Mouse (Mus musculus) embryonic facial prominence, embryonic 12.5 days (tissue): ENCODE results near the gene Rims4. TPM values are rescaled to one million over a fixed set of nuclear protein-coding genes. Genes with fewer than 3 reads are reported as not detected.

ENCODE experiments used
- ATAC-seq: fragments of 200-750 bp; cut with Nextera tagmentation; 2 replicates; pipeline ENCODE4 v1.8.0; 2017; ENCODE audit not compliant: insufficient number of reproducible peaks, insufficient read depth, low FRiP score, low TSS enrichment
- H3K27ac ChIP-seq: fragments of 300-500 bp; sonication (generic); 2 replicates; pipeline ENCODE4 v1.5.1; 2016; ENCODE audit warnings: mild to moderate bottlenecking
- H3K27me3 ChIP-seq: fragments of 300-500 bp; sonication (generic); 2 replicates; pipeline ENCODE4 v1.6.1; 2016; ENCODE audit warnings: mild to moderate bottlenecking, moderate library complexity
- H3K36me3 ChIP-seq: fragments of 300-500 bp; sonication (generic); 2 replicates; pipeline ENCODE4 v1.6.1; 2016; ENCODE audit warnings: mild to moderate bottlenecking
- H3K4me1 ChIP-seq: fragments of 300-500 bp; sonication (generic); 2 replicates; pipeline ENCODE4 v1.6.1; 2016
- H3K4me2 ChIP-seq: fragments of 300-500 bp; sonication (generic); replicated peaks from 2 replicates; pipeline ENCODE4 v1.6.1; 2016; ENCODE audit warnings: mild to moderate bottlenecking, moderate library complexity
- H3K4me3 ChIP-seq: fragments of 300-500 bp; sonication (generic); 2 replicates; pipeline ENCODE4 v1.5.1; 2016; ENCODE audit warnings: mild to moderate bottlenecking
- H3K9ac ChIP-seq: fragments of 300-500 bp; sonication (generic); 2 replicates; pipeline ENCODE4 v1.6.1; 2016; ENCODE audit warnings: mild to moderate bottlenecking, moderate library complexity
- H3K9me3 ChIP-seq: fragments of 300-500 bp; sonication (generic); 2 replicates; pipeline ENCODE4 v1.6.1; 2016; ENCODE audit warnings: mild to moderate bottlenecking, moderate library complexity
- WGBS: fragments of 180-500 bp; shearing (Covaris S2); methylation state at CpG from one replicate; pipeline ENCODE4 v1.1.7; 2016; 5-methylcytosine and 5-hydroxymethylcytosine counted together
- polyA plus RNA-seq: library from polyadenylated mRNA; unstranded; fragments of >200 nt; fragmentation: Nextera tagmentation; extraction: Ambion mirVana; gene quantifications from 2 replicates; pipeline ENCODE4 v1.2.1, GENCODE M21; 2016

Rims4 gene
- polyA plus RNA-seq, 1 experiment from 2014 or later, result 0.73 TPM

DNA sequence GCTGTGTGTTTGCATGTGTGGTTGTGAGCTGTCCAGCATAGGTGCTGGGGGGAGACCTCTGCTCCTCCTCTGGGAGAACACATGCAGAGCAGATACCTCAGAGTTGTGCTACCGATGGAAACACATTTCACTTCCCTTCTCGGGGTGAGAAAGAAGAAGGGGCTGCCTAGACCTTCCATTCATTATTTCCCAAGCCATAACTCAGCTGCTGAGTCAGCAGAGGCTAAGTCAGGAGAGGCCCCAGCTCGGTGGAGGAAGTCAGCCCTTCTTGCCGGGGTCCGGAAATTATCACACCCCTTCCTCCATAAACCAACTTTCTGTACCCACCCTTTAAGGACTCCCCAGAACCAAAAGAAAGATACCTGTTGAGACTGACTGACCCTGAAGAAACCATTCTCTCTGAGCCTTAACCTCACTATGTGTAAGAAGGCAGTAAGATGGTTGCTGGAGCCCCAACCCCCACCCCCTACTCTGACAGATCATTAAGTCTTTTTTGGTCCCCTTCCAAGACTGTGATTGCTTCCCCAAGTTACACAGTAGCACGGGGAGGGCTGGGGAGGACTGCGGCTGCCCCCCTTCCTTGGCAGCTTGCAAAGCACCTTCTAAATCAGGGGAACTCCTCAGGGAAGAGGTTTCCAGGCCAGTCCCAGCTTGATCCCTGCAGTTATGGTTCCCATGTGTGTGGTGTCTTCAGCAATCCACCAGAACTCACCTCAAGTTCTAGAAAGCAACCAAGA is 10.1 kb upstream of the Rims4 start:
- Histone ChIP-seq H3K36me3 (no peaks in the 10 kb centered on the region), H3K27me3 (peaks cover 7% of the 10 kb centered on the region; the same call in 1 of the 2 replicates), H3K9ac (no peak overlapping the region), H3K4me3 (no peak overlapping the region), H3K27ac (no peak overlapping the region), H3K4me1 (0 out of 2 replicates have a peak, but pooled peaks cover 3% of the 10 kb centered on the region), H3K4me2 (no peak overlapping the region), H3K9me3 (no peaks in the 10 kb centered on the region)
- 64% methylated on average over 7 of the region's 7 CpGs for WGBS
- ATAC-seq, result no peak

DNA sequence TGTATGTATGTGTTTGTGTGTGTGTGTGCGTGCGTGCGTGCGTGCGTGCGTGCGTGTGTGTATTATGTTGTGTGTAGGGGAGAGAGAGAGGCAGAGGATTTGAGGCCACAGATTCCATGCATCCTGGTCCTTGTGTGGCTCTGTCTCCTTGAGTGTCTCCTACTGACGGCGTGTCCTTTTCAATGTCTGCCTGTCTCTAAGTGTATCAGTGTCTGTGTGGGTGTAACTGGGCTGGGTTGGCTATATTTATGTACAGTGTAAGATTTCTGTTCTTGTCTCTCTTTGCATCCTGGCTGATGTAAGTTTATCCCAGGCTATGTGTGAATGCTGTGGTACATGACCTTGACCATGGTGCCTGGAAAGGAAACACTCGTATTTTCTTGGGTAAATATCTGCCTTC is 6.6 kb upstream of the Rims4 start:
- no peak overlapping the region for H3K27ac ChIP-seq
- peaks cover 28% of the 10 kb centered on the region for H3K27me3 ChIP-seq
- no peaks in the 10 kb centered on the region for H3K36me3 ChIP-seq
- H3K4me2 ChIP-seq, result no peak overlapping the region
- H3K4me1 ChIP-seq, result 0 out of 2 replicates have a peak, but pooled peaks cover 3% of the 10 kb centered on the region
- H3K4me3 ChIP-seq, result no peak overlapping the region
- H3K9ac ChIP-seq, result no peak overlapping the region
- no peaks in the 10 kb centered on the region; the same call in 1 of the 2 replicates for H3K9me3 ChIP-seq
- no peak for ATAC-seq
- 90% methylated on average over 10 of the region's 10 CpGs for WGBS

DNA sequence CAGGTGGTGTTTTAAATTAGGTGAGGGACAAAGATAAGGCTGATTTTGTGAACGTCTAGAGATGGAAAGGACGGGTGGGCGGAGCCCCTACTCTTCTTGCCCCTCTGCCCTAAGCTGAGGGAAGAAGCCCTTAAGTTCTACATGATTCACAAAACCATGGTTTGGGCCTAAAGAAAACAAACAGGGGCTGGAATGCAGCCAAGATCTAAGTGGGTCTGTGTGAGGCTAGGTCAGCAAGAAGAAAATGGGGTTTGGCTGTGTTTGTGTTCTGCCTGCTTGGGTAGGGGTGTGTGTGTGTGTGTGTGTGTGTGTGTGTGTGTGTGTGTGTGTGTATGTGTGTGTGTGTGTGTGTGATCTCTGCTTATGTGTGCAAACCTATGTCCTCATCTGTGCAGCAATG is 6.0 kb upstream of the Rims4 start:
- H3K9ac ChIP-seq, result no peak overlapping the region
- no peaks in the 10 kb centered on the region for H3K36me3 ChIP-seq
- H3K27me3 ChIP-seq, result peaks cover 33% of the 10 kb centered on the region
- no peak overlapping the region for H3K27ac ChIP-seq
- H3K9me3 ChIP-seq, result no peaks in the 10 kb centered on the region; the same call in 1 of the 2 replicates
- H3K4me2 ChIP-seq, result no peak overlapping the region
- no peak for ATAC-seq
- 0 out of 2 replicates have a peak, but pooled peaks cover 3% of the 10 kb centered on the region for H3K4me1 ChIP-seq
- no peak overlapping the region for H3K4me3 ChIP-seq
- 61% methylated on average over 3 of the region's 3 CpGs for WGBS

- ATAC-seq, result no peak
- Histone ChIP-seq H3K27me3 (peaks cover 47% of the 10 kb centered on the region), H3K4me2 (no peak overlapping the region), H3K4me3 (no peak overlapping the region), H3K4me1 (0 out of 2 replicates have a peak, but pooled peaks cover 6% of the 10 kb centered on the region), H3K9ac (no peak overlapping the region), H3K36me3 (no peaks in the 10 kb centered on the region), H3K27ac (no peak overlapping the region), H3K9me3 (no peaks in the 10 kb centered on the region; the same call in 1 of the 2 replicates)
- 52% methylated on average over 9 of the region's 9 CpGs for WGBS
Measured at GRCm38 (mm10) chr2:163923113-163923512, 4.6 kb upstream of the Rims4 start.

GRCm38 (mm10) chr2:163919581-163919980 is 1.1 kb upstream of the Rims4 start:
- ATAC-seq, result no peak
- Histone ChIP-seq H3K27ac (no peak overlapping the region), H3K36me3 (no peaks in the 10 kb centered on the region), H3K9ac (no peak overlapping the region), H3K4me2 (no peak overlapping the region), H3K27me3 (peaks cover 75% of the 10 kb centered on the region), H3K4me3 (no peak overlapping the region), H3K4me1 (0 out of 2 replicates have a peak, but pooled peaks cover 4% of the 10 kb centered on the region), H3K9me3 (no peaks in the 10 kb centered on the region; the same call in 1 of the 2 replicates)
- WGBS, result 75% methylated on average over 3 of the region's 3 CpGs

GRCm38 (mm10) chr2:163916703-163917102 is 1.8 kb downstream of the Rims4 start:
- Histone ChIP-seq H3K27ac (no peak overlapping the region), H3K36me3 (no peaks in the 10 kb centered on the region), H3K9ac (no peak overlapping the region), H3K4me2 (no peak overlapping the region), H3K27me3 (peaks cover 72% of the 10 kb centered on the region), H3K4me3 (no peak overlapping the region), H3K4me1 (peaks cover 12% of the 10 kb centered on the region), H3K9me3 (no peaks in the 10 kb centered on the region; the same call in 1 of the 2 replicates)
- 79% methylated on average over 7 of the region's 7 CpGs for WGBS
- no peak for ATAC-seq

- Histone ChIP-seq H3K9me3 (no peaks in the 10 kb centered on the region), H3K27ac (no peak overlapping the region), H3K27me3 (peaks cover 58% of the 10 kb centered on the region), H3K9ac (no peak overlapping the region), H3K4me3 (no peak overlapping the region), H3K4me2 (no peak overlapping the region), H3K4me1 (peaks cover 12% of the 10 kb centered on the region), H3K36me3 (no peaks in the 10 kb centered on the region)
- ATAC-seq, result no peak
- WGBS, result 67% methylated on average over 9 of the region's 9 CpGs
Measured at GRCm38 (mm10) chr2:163915294-163915791, 3.1 kb downstream of the Rims4 start.

- no peak overlapping the region for H3K9ac ChIP-seq
- H3K4me2 ChIP-seq, result peak overlapping the region; percentile 9; the same call in 1 of the 2 replicates
- under 1% methylated on average over 10 of the region's 10 CpGs for WGBS
- peaks cover 12% of the 10 kb centered on the region for H3K4me1 ChIP-seq
- ATAC-seq, result peak; percentile 29; the same call in 1 of the 2 replicates
- H3K27ac ChIP-seq, result no peak overlapping the region
- no peaks in the 10 kb centered on the region for H3K9me3 ChIP-seq
- H3K4me3 ChIP-seq, result no peak overlapping the region
- no peaks in the 10 kb centered on the region for H3K36me3 ChIP-seq
- H3K27me3 ChIP-seq, result peaks cover 48% of the 10 kb centered on the region
Measured at GRCm38 (mm10) chr2:163914107-163914506, 4.4 kb downstream of the Rims4 start.

GRCm38 (mm10) chr2:163913704-163914103 is 4.8 kb downstream of the Rims4 start:
- 29% methylated on average over 7 of the region's 7 CpGs for WGBS

GRCm38 (mm10) chr2:163911826-163912444 is 6.5 kb downstream of the Rims4 start:
- H3K27me3 ChIP-seq, result peaks cover 28% of the 10 kb centered on the region
- 68% methylated on average over 14 of the region's 14 CpGs for WGBS
- no peak for ATAC-seq

More at GRCm38 (mm10) chr2:163913704-163914103, 4.8 kb downstream of the Rims4 start:
- Histone ChIP-seq H3K4me1 (peaks cover 12% of the 10 kb centered on the region), H3K36me3 (no peaks in the 10 kb centered on the region), H3K9me3 (no peaks in the 10 kb centered on the region), H3K9ac (no peak overlapping the region), H3K4me3 (no peak overlapping the region), H3K4me2 (peak overlapping the region; percentile 9; the same call in 1 of the 2 replicates), H3K27me3 (peaks cover 46% of the 10 kb centered on the region), H3K27ac (no peak overlapping the region)
- no peak for ATAC-seq

DNA sequence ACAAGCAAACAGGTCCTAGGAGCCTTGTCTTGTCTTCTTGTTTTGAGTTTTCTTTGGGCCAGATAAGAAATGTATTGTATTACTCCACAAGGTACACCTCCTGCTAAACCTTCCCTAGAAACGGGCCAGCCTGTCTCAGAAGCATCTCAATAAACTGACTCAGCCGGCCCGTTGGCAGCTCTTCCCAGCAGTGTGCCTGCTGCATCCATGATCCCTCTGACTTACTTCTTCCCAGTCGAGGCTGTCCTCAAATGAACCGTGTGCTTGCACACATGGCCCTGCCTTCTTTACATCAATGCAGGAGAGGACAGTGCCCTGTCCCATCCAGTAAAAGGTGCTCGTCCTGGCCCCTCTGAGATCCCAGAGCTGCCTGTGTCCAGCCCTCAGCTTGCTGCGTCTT is 8.9 kb downstream of the Rims4 start:
- no peak overlapping the region for H3K9ac ChIP-seq
- H3K4me1 ChIP-seq, result peaks cover 9% of the 10 kb centered on the region
- no peak overlapping the region for H3K4me2 ChIP-seq
- no peak for ATAC-seq
- H3K27me3 ChIP-seq, result peaks cover 14% of the 10 kb centered on the region
- no peak overlapping the region for H3K27ac ChIP-seq
- H3K9me3 ChIP-seq, result no peaks in the 10 kb centered on the region
- no peak overlapping the region for H3K4me3 ChIP-seq
- H3K36me3 ChIP-seq, result no peaks in the 10 kb centered on the region
- 82% methylated on average over 7 of the region's 7 CpGs for WGBS

More at GRCm38 (mm10) chr2:163911826-163912444, 6.5 kb downstream of the Rims4 start:
- no peak overlapping the region for H3K27ac ChIP-seq
- H3K4me3 ChIP-seq, result no peak overlapping the region
- H3K4me2 ChIP-seq, result no peak overlapping the region
- H3K9ac ChIP-seq, result no peak overlapping the region
- peaks cover 9% of the 10 kb centered on the region for H3K4me1 ChIP-seq
- H3K9me3 ChIP-seq, result no peaks in the 10 kb centered on the region
- H3K36me3 ChIP-seq, result no peaks in the 10 kb centered on the region
